Mouse (Mus musculus): ENCODE data around the gene Det1.

Det1 gene

GRCm38 (mm10) chr7:78782639-78783581 is 64.2 kb downstream of the Det1 start, which contains the start of the genes Mrps11 and Mrpl46:
Gene Mrps11, plus strand, starts transcription at chr7:78783119.
Gene Mrpl46, minus strand, starts transcription at chr7:78783531.
- CTCF ChIA-PET: interaction anchor here (0.6 kb wide), 1 partner anchor 11 kb away, joined by 3 read pairs; no protein-coding TSS in a partner anchor

GRCm38 (mm10) chr7:78778741-78779140 is 68.3 kb downstream of the Det1 start:
- CTCF ChIA-PET: no interaction called here

All from spleen, embryonic (tissue).